Mouse (Mus musculus): ENCODE results near the gene Gm27027. TPM values are rescaled to one million over a fixed set of nuclear protein-coding genes. Genes with fewer than 3 reads are reported as not detected.

Gene Gm27027
- polyA plus RNA-seq, 1 experiment, result not detected

DNA sequence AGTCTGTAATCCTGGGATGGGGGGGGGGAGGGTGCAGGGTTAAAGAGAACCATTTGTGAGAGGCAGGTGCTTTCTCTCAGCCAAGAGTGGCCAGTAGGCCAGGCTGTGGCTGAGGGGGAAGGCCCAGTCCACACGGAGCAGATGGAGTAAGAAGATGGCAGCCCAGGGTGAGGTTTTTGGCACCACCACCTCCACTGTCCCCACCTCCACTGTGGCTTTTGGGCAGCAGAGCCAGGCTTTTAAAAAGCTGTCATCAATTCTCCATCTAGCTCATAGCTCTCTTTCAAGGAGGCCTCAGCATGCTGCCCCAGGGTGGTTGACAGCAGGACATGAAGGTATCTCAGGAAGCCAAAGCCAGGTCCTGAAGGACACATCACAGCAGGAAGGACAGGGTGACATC lies 32.4 kb downstream of the Gm27027 start:
- H3K4me3 ChIP-seq (ENCODE audit: insufficient read depth, low read depth, low read length), result no peak overlapping the region
- 81% methylated on average over 1 of the region's 1 CpGs for WGBS
- H3K4me1 ChIP-seq (ENCODE audit: control insufficient read depth, insufficient read depth, low read length), result no peaks in the 10 kb centered on the region
- TF ChIP-seq POLR2A (IDR thresholded peaks at IDR 0.05; ENCODE audit: low read depth, low read length) (no peak), CTCF (conservative IDR thresholded peaks at IDR 0.05; ENCODE audit: insufficient read depth, insufficient read length, low read depth, low read length) (no peak)
- DNase-seq, result no peak
- H3K27ac ChIP-seq (ENCODE audit: insufficient read depth, low read depth, low read length), result no peak overlapping the region
- no peaks in the 10 kb centered on the region for H3K36me3 ChIP-seq (ENCODE audit: control insufficient read depth, insufficient read depth, low read length)
- H3K27me3 ChIP-seq (replicated peaks; ENCODE audit: control insufficient read depth, insufficient read depth, low read length), result no peaks in the 10 kb centered on the region

DNA sequence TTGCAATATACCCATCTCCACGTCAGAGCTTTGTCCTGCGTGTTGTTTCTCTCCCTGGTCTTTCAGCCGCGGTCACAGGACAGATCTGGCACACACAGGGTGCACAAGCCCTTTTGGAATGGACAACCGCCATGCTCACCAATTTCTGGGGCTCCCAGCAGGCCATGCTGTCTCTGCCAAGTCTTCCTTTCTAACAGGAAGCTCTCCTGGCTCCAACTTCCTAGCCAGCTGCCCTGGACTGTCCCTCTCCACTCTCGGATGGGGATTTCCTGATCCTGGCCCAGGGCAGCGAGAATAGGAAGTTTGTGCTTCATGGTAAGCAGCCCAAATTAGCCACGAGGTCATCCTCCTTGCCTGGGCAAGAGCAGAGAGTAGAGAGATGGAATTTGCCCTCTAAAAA lies 34.4 kb downstream of the Gm27027 start:
- H3K27ac ChIP-seq (ENCODE audit: insufficient read depth, low read depth, low read length), result peak overlapping the region; percentile 62; the same call in 1 of the 2 replicates
- TF ChIP-seq CTCF (conservative IDR thresholded peaks at IDR 0.05; ENCODE audit: insufficient read depth, insufficient read length, low read depth, low read length), result no peak
- no peak for TF ChIP-seq POLR2A (IDR thresholded peaks at IDR 0.05; ENCODE audit: low read depth, low read length)
- H3K27me3 ChIP-seq (replicated peaks; ENCODE audit: control insufficient read depth, insufficient read depth, low read length), result no peaks in the 10 kb centered on the region; the same call in 1 of the 2 replicates
- no peaks in the 10 kb centered on the region for H3K36me3 ChIP-seq (ENCODE audit: control insufficient read depth, insufficient read depth, low read length)
- H3K4me3 ChIP-seq (ENCODE audit: insufficient read depth, low read depth, low read length), result no peak overlapping the region
- peak; percentile 78 for DNase-seq
- WGBS, result 69% methylated on average over 8 of the region's 8 CpGs
- no peaks in the 10 kb centered on the region for H3K4me1 ChIP-seq (ENCODE audit: control insufficient read depth, insufficient read depth, low read length)

GRCm38 (mm10) chr2:93959346-93959745 lies 36.8 kb downstream of the Gm27027 start:
- H3K4me3 ChIP-seq (ENCODE audit: insufficient read depth, low read depth, low read length), result no peak overlapping the region
- H3K27me3 ChIP-seq (replicated peaks; ENCODE audit: control insufficient read depth, insufficient read depth, low read length), result peaks cover 1% of the 10 kb centered on the region; the same call in 1 of the 2 replicates
- H3K36me3 ChIP-seq (ENCODE audit: control insufficient read depth, insufficient read depth, low read length), result no peaks in the 10 kb centered on the region
- WGBS, result 83% methylated on average over 8 of the region's 8 CpGs
- TF ChIP-seq CTCF (conservative IDR thresholded peaks at IDR 0.05; ENCODE audit: insufficient read depth, insufficient read length, low read depth, low read length), result no peak
- TF ChIP-seq POLR2A (IDR thresholded peaks at IDR 0.05; ENCODE audit: low read depth, low read length), result no peak
- H3K4me1 ChIP-seq (ENCODE audit: control insufficient read depth, insufficient read depth, low read length), result no peaks in the 10 kb centered on the region
- DNase-seq, result no peak
- H3K27ac ChIP-seq (ENCODE audit: insufficient read depth, low read depth, low read length), result no peak overlapping the region

DNA sequence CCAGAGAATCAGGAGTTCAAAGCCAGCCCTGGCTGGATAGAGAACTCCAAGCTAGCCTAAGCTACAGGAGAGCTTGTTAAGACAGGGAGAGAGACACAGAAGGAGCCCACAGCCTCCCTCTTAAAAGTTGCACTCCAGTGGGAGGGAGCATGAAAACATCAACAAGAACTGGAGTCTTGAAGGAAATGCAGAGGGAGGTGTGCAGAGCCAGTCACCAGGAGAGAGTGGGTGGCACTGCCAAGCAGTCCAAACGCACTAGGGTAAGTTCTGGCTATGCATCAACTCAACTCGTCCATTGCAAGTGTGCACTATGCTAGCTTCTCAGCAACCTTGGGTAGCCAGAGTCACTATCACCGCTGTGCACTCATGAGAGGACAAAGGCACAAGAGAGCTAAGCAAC lies 37.9 kb downstream of the Gm27027 start:
- WGBS, result 82% methylated on average over 3 of the region's 3 CpGs
- TF ChIP-seq CTCF (conservative IDR thresholded peaks at IDR 0.05; ENCODE audit: insufficient read depth, insufficient read length, low read depth, low read length) (no peak), POLR2A (IDR thresholded peaks at IDR 0.05; ENCODE audit: low read depth, low read length) (no peak)
- no peak overlapping the region for H3K27ac ChIP-seq (ENCODE audit: insufficient read depth, low read depth, low read length)
- H3K36me3 ChIP-seq (ENCODE audit: control insufficient read depth, insufficient read depth, low read length), result no peaks in the 10 kb centered on the region
- H3K4me3 ChIP-seq (ENCODE audit: insufficient read depth, low read depth, low read length), result no peak overlapping the region
- no peak for DNase-seq
- no peaks in the 10 kb centered on the region for H3K4me1 ChIP-seq (ENCODE audit: control insufficient read depth, insufficient read depth, low read length)
- H3K27me3 ChIP-seq (replicated peaks; ENCODE audit: control insufficient read depth, insufficient read depth, low read length), result peaks cover 1% of the 10 kb centered on the region; the same call in 1 of the 2 replicates

DNA sequence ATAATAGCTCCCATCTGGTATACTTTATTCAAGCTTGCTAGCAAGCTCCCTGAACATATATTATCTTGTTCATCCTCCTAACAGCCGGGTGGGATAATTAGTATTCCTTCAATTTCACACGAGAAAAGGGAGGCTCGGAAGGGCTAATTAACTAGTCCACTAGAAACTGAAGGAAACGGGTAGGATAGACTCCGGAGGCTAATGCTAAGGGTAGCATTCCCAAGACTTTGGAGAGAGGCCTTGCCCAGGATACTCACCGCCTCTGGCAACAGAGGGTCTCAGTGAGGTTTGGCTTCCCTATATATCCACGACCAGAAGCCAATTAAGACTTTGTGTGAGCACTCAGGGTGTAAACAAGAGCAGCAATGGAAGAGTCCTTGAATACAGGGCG lies 38.4 kb downstream of the Gm27027 start:
- peaks cover 1% of the 10 kb centered on the region; the same call in 1 of the 2 replicates for H3K27me3 ChIP-seq (replicated peaks; ENCODE audit: control insufficient read depth, insufficient read depth, low read length)
- no peak for TF ChIP-seq POLR2A (IDR thresholded peaks at IDR 0.05; ENCODE audit: low read depth, low read length)
- TF ChIP-seq CTCF (conservative IDR thresholded peaks at IDR 0.05; ENCODE audit: insufficient read depth, insufficient read length, low read depth, low read length), result no peak
- H3K36me3 ChIP-seq (ENCODE audit: control insufficient read depth, insufficient read depth, low read length), result no peaks in the 10 kb centered on the region
- H3K4me3 ChIP-seq (ENCODE audit: insufficient read depth, low read depth, low read length), result no peak overlapping the region
- H3K27ac ChIP-seq (ENCODE audit: insufficient read depth, low read depth, low read length), result no peak overlapping the region
- DNase-seq, result no peak
- 65% methylated on average over 8 of the region's 8 CpGs for WGBS
- no peaks in the 10 kb centered on the region for H3K4me1 ChIP-seq (ENCODE audit: control insufficient read depth, insufficient read depth, low read length)

DNA sequence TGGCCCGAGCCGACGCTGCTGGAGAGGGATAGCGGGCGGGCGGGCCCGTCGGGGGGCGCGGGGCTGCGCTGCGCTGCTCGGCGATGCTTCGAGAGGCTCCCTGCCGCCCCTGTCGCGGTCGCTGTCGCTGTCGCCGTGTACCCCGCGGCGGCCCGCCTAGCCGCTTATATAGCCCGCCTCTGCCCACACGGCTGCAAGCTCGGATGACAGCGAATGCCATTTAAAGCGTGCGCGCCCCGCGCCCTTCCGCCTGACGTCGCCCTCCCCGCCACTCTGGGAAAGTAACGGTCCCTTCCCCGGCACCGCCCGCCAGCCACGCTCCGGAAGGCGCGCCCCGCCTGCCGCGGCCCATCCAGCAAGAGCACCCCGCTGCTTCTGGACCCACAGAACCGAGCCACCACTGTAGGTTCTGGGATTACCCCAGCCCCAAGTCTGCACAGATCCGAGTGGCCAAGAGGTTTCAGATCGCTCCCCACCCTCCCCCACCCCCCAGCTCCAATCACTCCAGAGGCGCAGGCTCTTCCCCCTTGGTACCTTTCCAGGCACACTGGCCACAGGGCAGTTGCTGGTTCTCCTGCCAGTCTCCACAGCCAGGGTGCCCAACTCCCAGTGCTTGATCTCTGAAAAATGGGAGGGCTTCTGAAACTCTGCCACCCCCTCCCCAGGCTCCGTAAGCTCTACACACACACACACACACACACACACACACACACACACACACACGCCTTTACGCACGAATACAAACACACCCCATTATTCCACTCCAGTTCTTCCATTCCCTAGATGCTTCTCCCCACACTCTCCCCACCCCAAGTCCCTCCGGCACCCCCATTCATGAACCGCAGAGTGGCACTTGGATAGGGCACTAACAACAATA lies 39.0 kb downstream of the Gm27027 start, which contains the start of gene Gm13889:
TSS of gene Gm13889 (minus strand) at position 294 of the 877 bp plus-strand sequence.
- TF ChIP-seq CTCF (conservative IDR thresholded peaks at IDR 0.05; ENCODE audit: insufficient read depth, insufficient read length, low read depth, low read length) (no peak), POLR2A (IDR thresholded peaks at IDR 0.05; ENCODE audit: low read depth, low read length) (peak; percentile 35)
- Histone ChIP-seq H3K36me3 (ENCODE audit: control insufficient read depth, insufficient read depth, low read length) (no peaks in the 10 kb centered on the region), H3K4me3 (ENCODE audit: insufficient read depth, low read depth, low read length) (peak within 1 kb of the TSS; percentile 63), H3K27me3 (replicated peaks; ENCODE audit: control insufficient read depth, insufficient read depth, low read length) (peaks cover 1% of the 10 kb centered on the region; the same call in 1 of the 2 replicates), H3K4me1 (ENCODE audit: control insufficient read depth, insufficient read depth, low read length) (no peaks in the 10 kb centered on the region), H3K27ac (ENCODE audit: insufficient read depth, low read depth, low read length) (peak within 1 kb of the TSS; percentile 49; the same call in 1 of the 2 replicates)
- DNase-seq, result peak; percentile 87
- 8% methylated on average over 58 of the region's 62 CpGs for WGBS

DNA sequence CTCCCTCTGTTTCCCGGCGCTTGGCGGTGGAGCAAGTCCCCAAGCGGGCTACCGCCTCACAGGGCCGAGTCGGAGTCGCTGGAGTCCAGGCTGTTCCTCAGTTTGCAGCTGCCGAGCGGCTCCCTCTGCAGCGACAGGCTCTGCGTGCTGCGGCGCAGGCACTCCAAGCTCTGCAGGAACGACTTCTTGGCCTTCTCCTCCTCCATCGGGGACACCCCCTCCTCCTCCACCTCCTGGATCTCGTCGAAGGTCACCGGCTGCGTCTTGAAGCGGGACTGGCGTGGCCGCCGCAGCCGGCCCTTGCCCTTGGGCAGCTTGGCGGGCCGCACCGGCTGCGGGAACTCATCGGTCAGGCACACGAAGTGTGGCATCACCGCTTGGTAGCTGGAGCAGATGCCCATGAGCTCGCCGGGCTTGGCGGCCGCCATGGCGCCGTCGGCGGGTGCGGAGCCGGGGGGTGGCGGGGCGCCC lies 39.8 kb downstream of the Gm27027 start:
- DNase-seq, result peak; percentile 49
- Histone ChIP-seq H3K4me1 (ENCODE audit: control insufficient read depth, insufficient read depth, low read length) (no peaks in the 10 kb centered on the region), H3K27ac (ENCODE audit: insufficient read depth, low read depth, low read length) (peak overlapping the region; percentile 49; the same call in 1 of the 2 replicates), H3K4me3 (ENCODE audit: insufficient read depth, low read depth, low read length) (peak overlapping the region; percentile 63), H3K27me3 (replicated peaks; ENCODE audit: control insufficient read depth, insufficient read depth, low read length) (peaks cover 1% of the 10 kb centered on the region; the same call in 1 of the 2 replicates), H3K36me3 (ENCODE audit: control insufficient read depth, insufficient read depth, low read length) (no peaks in the 10 kb centered on the region)
- WGBS, result under 1% methylated on average over 44 of the region's 44 CpGs
- TF ChIP-seq CTCF (conservative IDR thresholded peaks at IDR 0.05; ENCODE audit: insufficient read depth, insufficient read length, low read depth, low read length), result no peak
- no peak for TF ChIP-seq POLR2A (IDR thresholded peaks at IDR 0.05; ENCODE audit: low read depth, low read length)
